Mouse (Mus musculus) right cerebral cortex, postnatal 36 days (tissue): ENCODE measurements at regions not wholly inside any gene's neighbourhood (a gene's known extent, or its start where the extent isn't known, plus 50 kb on each side); places are given as distances from the start of the nearest gene placed in this dataset.

Source experiments
- DNase-seq, 2 experiments: peaks; one replicate each; pipeline ENCODE4 v3.0.0; 2022; ENCODE audit warnings: low spot score in 2 of 2, mixed read lengths in 1 of 2

DNA sequence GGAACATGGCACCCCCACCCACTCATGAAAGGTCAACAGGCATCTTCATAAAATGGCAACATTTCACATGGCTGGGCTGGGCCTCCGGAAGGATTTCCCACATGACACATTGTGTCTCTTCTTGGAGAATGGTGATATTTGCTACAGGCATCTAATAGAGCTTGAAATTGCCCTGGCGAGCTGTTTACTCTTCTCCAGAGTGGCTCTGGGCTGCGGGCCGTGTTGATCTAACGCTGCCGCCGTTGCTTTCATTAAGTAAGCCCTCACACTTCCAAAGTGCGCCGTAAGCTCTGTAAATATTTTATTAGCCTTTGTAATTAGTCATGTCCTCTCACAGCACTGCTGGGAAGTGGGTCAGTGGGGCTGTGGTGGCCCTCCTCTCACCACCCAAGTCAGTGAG is 164.4 kb upstream of the Ctnnb1 start:
- DNase-seq, result no peak

DNA sequence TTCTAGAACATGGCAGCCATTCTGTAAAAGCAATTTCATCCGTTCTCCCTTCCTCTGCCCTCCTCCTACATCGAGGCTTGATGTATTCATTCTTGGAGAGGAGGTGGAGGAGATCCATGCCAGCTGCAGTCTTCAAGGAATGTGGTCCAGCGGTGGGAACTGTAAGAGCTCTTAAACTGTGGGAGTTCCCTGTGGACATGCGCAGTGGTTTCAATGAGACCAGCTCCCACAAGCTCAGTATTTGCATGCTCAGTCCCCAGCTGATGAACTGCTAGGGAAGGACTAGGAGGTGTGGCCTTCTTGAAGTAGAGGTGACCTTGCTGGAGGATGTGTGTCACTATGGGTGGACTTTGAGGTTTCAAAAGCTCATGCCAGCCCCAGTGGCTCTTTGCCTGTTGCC is 163.7 kb upstream of the Ctnnb1 start:
- DNase-seq, result no peak

DNA sequence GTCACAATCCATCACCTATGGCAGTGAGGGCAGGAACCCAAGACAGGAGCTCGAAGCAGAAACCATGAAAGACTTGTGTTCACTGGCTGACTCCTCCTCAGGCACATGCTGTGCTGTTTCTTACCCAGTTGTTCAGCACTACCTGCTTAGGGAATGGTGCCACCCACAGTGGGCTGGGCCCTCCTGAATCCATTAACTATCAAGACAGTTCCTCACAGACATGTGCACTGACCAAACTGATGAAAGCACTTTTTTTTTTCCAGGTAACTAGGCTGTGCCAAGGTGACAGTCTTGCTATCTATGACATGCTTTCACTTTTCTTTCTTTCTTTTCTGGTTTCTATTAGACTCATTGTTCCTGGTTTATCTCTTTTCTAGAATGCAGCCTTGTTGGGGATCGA is 162.1 kb upstream of the Ctnnb1 start:
- DNase-seq, result no peak

DNA sequence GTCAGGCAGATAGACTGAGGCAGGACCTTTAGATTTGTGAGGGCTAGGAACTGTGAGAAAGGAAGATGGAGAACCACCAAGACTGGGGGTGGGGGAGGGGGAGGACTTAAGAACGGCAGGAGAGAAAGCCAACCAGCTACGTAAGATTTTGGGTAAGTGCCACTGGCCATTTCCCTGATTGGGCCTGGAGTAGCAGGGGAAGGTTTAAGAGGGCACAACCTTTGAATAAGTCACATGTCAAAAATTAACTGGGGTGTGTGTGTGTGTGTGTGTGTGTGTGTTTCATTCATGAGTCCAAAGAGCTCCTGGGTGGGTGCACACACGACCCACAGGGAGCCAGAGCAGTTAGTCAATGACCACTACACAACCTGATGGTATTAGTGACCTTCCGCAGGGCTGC is 161.6 kb upstream of the Ctnnb1 start:
- no peak for DNase-seq

DNA sequence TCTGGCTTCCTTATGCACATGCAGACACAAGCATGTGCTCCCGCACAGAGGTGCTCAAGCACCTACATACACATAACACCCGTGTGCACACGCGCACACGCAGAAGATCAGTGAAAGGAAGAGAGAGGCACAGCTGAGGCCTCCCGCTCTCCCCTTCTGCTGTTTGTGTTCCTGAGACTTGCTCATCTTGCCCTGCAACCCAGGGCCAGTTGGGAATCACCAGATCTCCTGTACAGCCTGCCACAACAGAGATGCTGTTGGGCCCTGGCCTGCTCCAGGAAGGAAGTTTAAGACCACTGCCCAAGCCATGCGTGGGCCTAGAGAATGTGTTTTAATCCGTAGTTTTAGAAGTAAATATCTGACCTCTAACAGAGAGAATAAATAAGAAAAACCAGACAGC is 160.0 kb upstream of the Ctnnb1 start:
- no peak for DNase-seq

DNA sequence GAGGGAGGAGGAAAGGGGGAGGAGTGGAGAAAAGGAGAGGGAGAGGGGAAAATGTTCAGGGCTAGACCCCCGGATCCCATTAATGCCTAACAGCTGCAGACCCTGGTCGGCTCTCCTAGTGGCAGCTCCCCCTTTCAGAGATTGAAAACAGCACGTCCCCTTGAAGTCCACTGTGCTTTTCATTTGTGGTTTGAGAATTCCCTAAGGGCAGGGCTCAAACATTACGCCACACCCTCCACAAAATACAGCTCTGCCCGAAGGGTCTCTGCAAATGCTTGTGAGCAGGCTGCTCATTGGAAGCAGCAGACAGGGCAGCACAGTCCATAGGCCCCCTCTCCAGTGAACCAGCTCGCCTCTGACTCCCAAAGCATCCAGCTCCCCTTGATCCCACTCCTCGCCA is 159.3 kb upstream of the Ctnnb1 start:
- no peak for DNase-seq

DNA sequence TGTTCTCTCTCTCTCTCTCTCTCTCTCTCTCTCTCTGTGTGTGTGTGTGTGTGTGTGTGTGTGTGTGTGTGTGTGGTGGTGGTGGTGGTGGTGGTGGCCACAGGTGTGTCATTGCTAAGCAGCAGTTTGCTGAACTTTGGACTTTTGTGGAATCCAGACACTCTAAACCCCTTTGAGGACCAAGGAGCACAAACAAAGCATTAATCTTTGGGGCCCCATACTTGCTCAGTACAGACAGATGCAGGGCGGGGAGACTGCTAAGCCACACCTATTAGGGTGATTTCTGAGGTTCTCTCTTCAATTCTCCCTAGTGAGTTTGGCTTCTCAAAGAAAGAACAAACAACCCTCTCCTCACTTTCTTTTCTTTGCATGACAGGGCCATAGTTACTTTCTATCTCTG is 158.1 kb upstream of the Ctnnb1 start:
- DNase-seq, result no peak

DNA sequence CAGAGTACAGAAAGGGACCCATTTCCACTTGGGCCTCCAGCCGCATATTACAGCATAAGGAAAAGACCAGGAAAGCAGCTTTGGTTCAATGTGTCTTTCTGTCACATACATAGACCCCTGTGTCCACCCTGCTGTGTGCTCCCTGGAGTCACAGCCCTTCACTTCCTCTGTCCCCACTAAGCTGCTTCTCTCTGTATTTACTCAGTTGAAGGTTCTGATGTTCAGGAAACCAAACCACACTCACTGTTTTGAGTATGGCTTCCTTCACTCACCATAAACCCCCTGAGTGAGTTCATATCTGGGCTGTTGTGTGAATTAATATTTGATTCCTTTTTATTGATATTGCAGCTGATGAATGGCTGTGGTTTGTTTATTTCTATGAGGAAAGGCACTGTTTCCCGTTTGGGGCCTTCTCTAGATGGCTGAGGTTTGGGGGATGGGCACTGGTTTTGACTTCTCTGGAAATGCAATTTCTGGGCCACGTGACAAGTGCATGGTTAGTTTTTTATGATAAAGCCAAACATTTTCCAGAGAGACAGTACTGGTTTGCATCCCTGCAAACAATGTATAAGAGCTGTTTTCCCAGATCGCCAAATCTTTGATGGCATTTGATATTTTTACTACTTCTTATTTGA is 157.0 kb upstream of the Ctnnb1 start:
- no peak for DNase-seq

DNA sequence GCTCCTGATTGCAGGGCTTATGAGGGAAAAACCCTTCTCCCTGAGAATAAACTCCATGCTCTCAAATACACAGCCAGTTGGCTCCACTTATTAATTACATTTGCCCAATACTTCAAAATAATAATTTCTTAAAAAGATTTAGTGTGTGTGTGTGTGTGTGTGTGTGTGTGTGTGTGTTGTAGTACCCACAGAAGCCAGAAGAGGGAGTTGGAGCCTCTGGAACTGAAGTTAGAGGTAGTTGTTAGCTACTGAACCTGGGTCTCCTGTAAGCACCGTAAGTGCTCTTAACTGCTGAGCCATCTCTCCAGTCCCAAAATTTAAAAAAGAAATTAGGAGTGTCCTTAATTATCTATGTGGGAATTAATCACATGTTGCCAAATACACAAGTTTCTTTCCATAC is 154.8 kb upstream of the Ctnnb1 start:
- DNase-seq, result no peak

DNA sequence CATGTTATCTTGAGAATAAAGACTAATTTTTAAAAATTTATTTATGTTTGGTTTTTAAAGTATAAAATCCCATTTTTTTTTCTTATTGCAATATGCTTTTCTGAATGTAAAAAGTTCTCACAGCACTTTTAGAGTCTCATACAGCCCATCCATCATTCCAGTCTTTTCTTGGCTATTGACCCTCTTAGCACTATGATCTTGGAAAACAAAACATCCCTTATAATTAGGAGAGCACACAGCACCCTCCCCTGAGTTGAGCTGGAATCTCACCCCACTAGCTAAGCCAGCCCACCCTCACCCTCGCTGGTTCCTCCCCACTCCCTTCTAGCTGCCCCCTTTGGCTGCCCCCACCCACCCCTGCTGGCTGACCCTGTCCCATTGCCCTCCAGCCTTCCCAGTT is 154.2 kb upstream of the Ctnnb1 start:
- DNase-seq, result no peak

DNA sequence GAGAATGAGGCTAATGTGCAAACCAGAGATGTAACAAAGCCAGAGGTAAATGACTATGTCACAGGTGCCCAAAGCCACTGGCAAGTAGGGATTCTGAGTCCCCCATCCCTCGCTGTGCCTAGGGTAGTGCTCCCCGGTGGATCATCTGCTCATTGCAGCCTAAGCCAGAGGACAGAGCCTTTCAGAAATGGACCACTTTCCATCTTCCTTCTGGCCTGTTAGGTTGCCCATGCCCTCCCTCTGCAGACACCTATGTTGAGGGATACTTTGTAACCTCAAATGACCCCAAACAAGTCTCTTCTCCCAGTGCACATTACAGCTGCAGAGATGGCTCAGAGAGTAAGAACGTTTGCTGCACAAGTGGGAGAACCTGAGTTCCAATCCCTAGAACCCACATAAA is 153.3 kb upstream of the Ctnnb1 start:
- no peak for DNase-seq

DNA sequence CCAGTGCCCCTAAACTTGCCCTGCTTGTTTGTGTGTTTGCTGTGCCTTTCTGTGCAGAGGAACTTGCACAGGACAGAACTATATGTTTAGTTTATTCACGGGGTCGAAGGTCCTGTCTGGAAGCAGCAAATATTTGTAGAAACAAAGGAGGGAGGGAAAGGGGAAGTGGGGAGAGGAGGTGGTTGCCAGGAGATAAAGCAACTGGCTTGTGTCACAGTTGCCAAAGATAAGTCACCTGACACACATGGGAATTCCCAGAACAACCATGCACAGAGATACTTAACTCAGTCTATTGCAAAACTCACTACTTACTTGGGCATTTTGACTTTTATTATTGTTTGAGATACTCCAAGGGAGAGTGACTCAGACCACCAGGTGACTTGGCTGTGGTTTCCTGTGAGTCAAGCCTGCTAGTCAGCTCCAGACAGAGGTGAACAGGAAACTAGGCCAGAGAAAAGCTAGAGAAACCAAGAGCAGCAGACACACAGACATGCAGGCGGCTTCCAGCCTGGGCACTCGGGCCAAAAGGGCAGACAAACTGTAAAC is 152.5 kb upstream of the Ctnnb1 start:
- DNase-seq, result no peak

DNA sequence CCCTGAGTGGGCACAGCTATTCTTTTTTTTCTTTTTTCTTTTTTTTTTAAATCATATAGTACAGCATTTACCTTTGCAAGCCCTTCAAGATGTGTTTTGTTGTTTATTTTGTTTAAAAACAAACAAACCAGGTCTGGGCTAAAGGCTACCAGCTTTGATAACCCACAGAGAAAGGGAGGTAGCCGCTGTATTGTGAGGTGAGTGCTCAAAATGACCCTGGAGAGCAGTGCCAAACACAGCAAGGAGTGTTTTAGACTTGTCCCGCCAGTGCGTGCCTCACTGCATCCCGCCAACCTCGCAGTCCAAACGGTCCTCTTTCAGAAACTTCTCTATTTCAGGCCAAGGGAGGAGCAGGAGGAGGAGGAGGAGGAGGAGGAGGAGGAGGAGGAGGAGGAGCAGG is 152.0 kb upstream of the Ctnnb1 start:
- DNase-seq, result no peak

DNA sequence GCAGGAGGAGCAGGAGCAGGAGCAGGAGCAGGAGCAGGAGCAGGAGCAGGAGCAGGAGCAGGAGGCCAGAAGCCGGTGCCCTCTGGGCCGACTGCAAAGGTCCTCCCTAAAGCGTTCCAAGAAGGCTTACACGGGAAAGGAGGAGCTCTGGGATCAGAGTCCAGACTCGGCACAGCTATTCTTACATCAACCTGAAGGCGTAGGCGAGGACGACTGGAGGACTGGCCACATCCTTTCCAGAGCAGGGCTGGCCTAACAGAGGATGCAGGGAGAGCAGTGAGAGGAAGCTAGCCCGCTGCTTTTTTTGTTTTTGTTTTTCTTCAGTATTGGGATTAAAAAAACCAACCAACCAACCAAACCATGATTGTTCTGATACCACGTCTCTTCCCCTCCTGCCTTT is 151.5 kb upstream of the Ctnnb1 start:
- DNase-seq, result no peak

DNA sequence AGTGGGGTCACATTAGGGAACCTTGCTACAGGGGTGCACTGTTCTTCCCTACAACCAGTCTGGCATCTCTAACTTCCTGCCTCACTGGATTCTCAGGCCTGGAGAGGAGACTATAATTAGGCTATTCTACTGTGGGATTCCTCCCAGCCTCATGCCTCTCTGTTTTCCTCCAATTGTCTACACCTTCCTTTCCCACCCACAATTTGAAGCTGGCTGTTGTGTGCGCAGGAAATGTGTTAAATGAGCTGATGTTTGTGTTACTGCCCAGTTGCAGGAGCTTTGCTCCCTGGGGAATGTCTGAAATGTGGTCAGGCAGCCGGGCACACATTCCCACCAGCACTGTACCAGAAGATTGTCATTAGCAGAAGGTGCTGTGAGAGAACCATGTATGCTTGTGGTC is 150.6 kb upstream of the Ctnnb1 start:
- no peak for DNase-seq

DNA sequence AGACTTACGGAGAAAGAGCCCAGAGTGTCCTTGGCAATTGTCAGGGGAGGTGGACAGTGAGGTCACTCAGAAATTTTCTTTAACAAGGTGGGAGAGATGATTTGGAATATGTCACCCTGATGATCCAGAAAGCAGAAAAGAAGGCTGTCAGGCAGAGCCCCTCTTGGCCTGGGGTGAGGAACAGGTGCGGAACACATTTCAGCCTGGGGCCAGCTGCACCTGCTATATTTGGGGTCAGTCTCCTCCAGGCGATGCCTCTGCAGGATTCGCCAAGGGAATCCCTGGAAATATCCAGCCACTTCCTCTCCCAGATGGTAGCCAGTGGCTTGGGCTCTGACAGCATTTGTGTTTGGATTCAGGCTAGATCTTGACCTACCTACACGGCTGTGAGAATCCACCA is 134.8 kb upstream of the Ctnnb1 start:
- DNase-seq, result no peak

DNA sequence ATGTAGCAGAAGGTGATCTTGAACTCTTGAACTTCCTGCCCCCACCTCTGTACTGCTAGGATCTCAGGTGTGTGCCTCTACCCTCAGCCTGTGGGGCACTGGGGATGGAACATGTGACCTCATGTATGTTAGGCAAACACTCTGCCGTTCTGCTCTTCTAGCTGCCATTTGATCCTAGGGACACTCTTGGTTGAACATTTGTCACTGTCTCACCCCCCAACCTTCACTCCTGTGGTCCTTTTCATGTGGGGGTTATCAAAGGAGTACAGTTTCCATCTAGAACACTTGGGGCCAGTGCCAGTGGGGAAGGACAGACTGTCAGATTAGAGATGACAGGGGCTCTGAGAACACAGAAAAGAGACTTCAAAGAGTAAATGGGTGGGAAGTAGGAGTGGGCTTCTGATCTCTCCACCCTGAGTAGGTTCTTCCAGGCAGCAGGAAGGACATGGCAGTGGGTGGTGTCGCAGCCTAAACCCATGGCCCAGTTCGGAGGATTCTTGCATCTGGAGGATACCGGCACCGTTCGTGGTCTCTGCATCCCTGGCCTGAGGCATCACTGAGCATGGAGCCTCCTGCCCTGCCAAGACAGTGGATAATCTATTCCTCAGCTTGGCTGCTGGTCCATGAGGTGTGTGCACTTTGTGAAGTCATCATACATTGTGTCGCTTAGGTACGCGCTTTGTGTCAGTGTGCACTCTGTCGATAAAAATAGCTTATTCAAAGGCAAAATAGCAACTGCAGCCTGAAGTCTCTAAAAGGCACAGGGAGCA is 132.7 kb upstream of the Ctnnb1 start:
- no peak for DNase-seq

DNA sequence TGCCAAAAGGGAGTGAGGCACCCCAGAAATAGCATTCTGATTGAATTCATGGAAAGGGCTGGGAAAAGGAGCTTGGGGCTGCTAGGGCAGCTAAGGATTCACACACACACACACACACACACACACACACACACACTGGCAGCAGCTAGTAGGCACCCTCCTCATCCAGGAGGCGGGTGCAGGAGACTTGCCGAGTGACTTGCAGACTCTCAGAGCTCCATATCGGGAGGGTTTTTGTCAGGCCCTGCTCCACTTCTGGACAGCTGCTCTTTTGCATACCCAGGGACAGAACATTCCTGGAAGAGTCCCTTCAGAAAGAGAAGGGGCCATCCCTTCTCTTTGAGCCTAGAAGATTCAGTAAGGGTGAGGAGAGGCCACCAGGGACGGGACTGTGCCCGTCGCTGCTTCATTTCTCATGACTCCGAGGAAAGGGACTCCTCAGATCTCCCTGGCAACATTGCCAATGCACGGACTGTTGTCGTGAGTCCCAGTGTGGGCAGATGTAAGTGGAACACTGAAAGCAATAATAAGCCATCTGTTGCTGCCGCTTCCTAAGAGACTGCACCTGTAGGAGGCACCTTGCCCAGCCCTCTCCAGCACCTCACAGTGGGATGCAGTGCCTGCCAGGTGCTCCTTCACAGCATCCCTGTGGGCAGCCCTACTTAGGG is 130.9 kb upstream of the Ctnnb1 start:
- DNase-seq, result peak; percentile 43 to 63

DNA sequence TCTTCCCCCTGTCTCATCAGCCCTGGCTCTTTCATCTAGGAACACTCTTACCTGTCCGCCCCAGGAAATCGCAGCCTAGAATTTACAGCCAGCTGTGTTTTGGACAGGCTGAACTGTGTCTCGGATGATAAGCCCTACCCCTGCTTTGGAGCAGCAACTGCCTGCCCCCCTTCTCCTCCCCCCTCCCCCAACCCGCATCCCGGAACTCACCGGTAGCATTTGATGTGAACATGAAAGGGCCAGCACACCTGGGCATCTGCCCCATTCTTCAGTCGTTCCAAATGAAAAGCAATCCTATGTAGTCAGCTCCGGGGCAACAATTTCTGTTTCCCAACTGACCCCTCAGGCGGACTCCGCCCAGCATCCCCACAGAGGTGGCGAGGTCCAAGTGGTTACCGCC is 130.1 kb upstream of the Ctnnb1 start:
- no peak for DNase-seq

DNA sequence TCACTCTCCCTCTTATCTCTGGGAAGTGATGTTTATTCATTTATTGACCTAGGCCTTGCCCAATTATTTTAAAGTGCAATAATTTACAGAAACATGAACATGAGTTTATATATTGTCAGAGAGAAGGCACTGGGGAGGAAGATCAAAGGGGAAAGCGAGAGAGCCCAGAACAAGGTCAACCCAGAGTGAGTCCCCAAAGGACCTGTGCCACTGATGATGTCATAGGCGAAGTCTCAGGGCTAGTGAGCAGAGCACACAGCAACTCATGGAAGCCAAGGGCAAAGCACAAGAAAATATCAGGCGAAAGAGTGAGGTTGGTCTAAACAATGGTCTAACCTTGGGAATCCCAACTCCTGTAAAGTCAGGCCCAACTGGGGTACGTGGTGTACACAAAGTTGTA is 126.4 kb upstream of the Ctnnb1 start:
- DNase-seq, result no peak

DNA sequence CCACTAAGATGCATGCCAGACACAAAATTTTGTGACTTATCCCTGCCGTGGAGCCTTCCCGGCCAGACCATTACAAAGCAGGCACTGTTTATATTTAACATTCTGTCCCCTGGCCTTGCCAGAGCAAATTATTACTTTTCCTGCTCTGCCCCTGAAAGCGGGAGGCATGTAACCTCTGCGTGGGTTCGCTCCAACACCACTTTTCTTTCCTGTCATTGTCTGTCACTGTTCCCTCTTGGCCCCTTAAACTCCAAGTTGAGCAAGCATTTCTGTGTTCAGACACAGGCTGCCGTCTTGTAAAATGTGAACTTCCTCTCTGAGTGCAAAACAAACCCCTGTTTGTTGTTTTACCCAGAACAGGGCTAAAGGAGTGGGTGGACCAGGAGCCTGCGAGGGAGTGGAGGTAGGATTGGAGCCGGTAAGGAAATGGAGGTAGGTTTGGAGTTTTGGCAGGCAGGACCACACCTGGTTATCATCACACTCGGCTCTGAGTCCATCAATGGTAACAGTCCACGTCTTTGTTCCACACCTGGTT is 124.2 kb upstream of the Ctnnb1 start:
- no peak for DNase-seq

DNA sequence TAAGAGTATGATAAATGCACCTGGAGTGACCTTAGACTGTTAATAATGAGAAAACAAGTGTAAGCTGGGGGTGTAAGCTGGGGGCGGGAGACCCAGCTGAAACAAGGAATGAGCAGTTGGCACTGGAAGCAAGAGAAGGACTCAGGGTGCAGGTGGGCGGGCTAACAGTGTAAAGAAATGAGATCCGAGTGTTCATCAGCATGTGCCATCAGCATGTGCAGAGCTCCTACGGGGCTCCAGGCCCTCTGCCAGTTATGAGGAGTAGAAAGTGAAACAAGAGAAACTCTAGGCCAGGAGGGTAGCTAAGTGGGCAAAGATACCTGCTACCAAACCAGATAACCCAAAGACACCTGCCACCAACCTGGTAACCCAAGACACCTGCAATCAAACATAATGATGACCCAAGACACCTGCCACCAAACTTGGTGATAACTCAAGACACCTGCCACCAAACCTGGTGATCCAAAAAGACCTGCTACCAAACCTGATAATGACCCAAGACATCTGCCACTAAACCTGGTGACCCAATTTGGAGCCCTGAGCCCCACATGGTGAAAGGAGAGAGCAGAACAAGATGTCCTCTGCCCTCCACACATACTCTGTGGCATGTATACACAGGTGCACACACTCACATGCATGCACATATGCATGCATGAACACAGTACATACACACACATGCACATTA is 120.1 kb upstream of the Ctnnb1 start:
- peak in 1 of 2 experiments; percentile 55 for DNase-seq
